Mouse (Mus musculus): ENCODE measurements around the gene Efnb1. TPM values are rescaled to one million over a fixed set of nuclear protein-coding genes. Genes with fewer than 3 reads are reported as not detected.

The Efnb1 gene
- polyA plus RNA-seq, 2 experiments = 2.4 to 3.6 TPM

GRCm38 (mm10) chrX:99186497-99187435 lies 50.8 kb downstream of the Efnb1 start:
- Histone ChIP-seq H3K36me3 (replicated peaks; ENCODE audit: control insufficient read depth, insufficient read depth, low read depth) (no peaks in the 10 kb centered on the region), H3K4me3 (ENCODE audit: insufficient read depth in 1 of 2, low read depth in 2 of 2, low read length in 2 of 2) (no peak overlapping the region), H3K9me3 (ENCODE audit: control insufficient read depth, low read length) (no peaks in the 10 kb centered on the region), H3K27me3 (ENCODE audit: control insufficient read depth, insufficient read depth, low read length) (no peaks in the 10 kb centered on the region; the same call in 1 of the 2 replicates), H3K27ac (no peak overlapping the region), H3K9ac (replicated peaks) (no peak overlapping the region), H3K4me2 (ENCODE audit: low read depth) (no peak overlapping the region), H3K4me1 (replicated peaks; ENCODE audit: control insufficient read depth in 2 of 2, insufficient read depth in 2 of 2, low read length in 1 of 2) (no peaks in the 10 kb centered on the region)
- ATAC-seq (ENCODE audit: insufficient read depth) = no peak
- TF ChIP-seq EP300 (IDR thresholded peaks at IDR 0.05; ENCODE audit: low read depth) (no peak), CTCF (IDR thresholded peaks at IDR 0.05; ENCODE audit: low read depth) (no peak)
- WGBS (ENCODE audit: insufficient replicate concordance) = 49% methylated on average over 10 of the region's 10 CpGs
- DNase-seq (ENCODE audit: low read depth in 3 of 3, low spot score in 3 of 3) = no peak

GRCm38 (mm10) chrX:99191441-99192087 lies 55.6 kb downstream of the Efnb1 start:
- no peak overlapping the region for H3K9ac ChIP-seq (replicated peaks)
- H3K9me3 ChIP-seq (ENCODE audit: control insufficient read depth, low read length) = no peaks in the 10 kb centered on the region
- TF ChIP-seq CTCF (IDR thresholded peaks at IDR 0.05; ENCODE audit: low read depth) (no peak), EP300 (IDR thresholded peaks at IDR 0.05; ENCODE audit: low read depth) (no peak)
- WGBS (ENCODE audit: insufficient replicate concordance) = 54% methylated on average over 10 of the region's 10 CpGs
- H3K27me3 ChIP-seq (ENCODE audit: control insufficient read depth, insufficient read depth, low read length) = no peaks in the 10 kb centered on the region
- H3K27ac ChIP-seq = no peak overlapping the region
- DNase-seq (ENCODE audit: low read depth in 3 of 3, low spot score in 3 of 3) (no peak), ATAC-seq (ENCODE audit: insufficient read depth) (no peak)
- H3K36me3 ChIP-seq (replicated peaks; ENCODE audit: control insufficient read depth, insufficient read depth, low read depth) = no peaks in the 10 kb centered on the region
- no peaks in the 10 kb centered on the region for H3K4me1 ChIP-seq (replicated peaks; ENCODE audit: control insufficient read depth in 2 of 2, insufficient read depth in 2 of 2, low read length in 1 of 2)
- no peak overlapping the region for H3K4me3 ChIP-seq (ENCODE audit: insufficient read depth in 1 of 2, low read depth in 2 of 2, low read length in 2 of 2)
- H3K4me2 ChIP-seq (ENCODE audit: low read depth) = no peak overlapping the region

- H3K4me3 ChIP-seq (ENCODE audit: insufficient read depth in 1 of 2, low read depth in 2 of 2, low read length in 2 of 2) = no peak overlapping the region
- no peak overlapping the region for H3K4me2 ChIP-seq (ENCODE audit: low read depth)
- WGBS (ENCODE audit: insufficient replicate concordance) = 50% methylated on average over 8 of the region's 9 CpGs
- H3K4me1 ChIP-seq (replicated peaks; ENCODE audit: control insufficient read depth in 2 of 2, insufficient read depth in 2 of 2, low read length in 1 of 2) = no peaks in the 10 kb centered on the region
- ATAC-seq (ENCODE audit: insufficient read depth) (no peak), DNase-seq (ENCODE audit: low read depth in 3 of 3, low spot score in 3 of 3) (no peak)
- H3K27ac ChIP-seq = no peak overlapping the region
- TF ChIP-seq CTCF (IDR thresholded peaks at IDR 0.05; ENCODE audit: low read depth) = no peak
- no peak for TF ChIP-seq EP300 (IDR thresholded peaks at IDR 0.05; ENCODE audit: low read depth)
- H3K36me3 ChIP-seq (replicated peaks; ENCODE audit: control insufficient read depth, insufficient read depth, low read depth) = no peaks in the 10 kb centered on the region
- H3K27me3 ChIP-seq (ENCODE audit: control insufficient read depth, insufficient read depth, low read length) = no peaks in the 10 kb centered on the region
- no peaks in the 10 kb centered on the region for H3K9me3 ChIP-seq (ENCODE audit: control insufficient read depth, low read length)
- H3K9ac ChIP-seq (replicated peaks) = no peak overlapping the region
Measured at GRCm38 (mm10) chrX:99196910-99197309, 61.0 kb downstream of the Efnb1 start.

- TF ChIP-seq EP300 (IDR thresholded peaks at IDR 0.05; ENCODE audit: low read depth) = no peak
- TF ChIP-seq CTCF (IDR thresholded peaks at IDR 0.05; ENCODE audit: low read depth) = no peak
- no peaks in the 10 kb centered on the region for H3K36me3 ChIP-seq (replicated peaks; ENCODE audit: control insufficient read depth, insufficient read depth, low read depth)
- ATAC-seq (ENCODE audit: insufficient read depth) (no peak), DNase-seq (ENCODE audit: low read depth in 3 of 3, low spot score in 3 of 3) (no peak)
- H3K4me2 ChIP-seq (ENCODE audit: low read depth) = peak overlapping the region; percentile 52
- no peaks in the 10 kb centered on the region for H3K27me3 ChIP-seq (ENCODE audit: control insufficient read depth, insufficient read depth, low read length)
- no peak overlapping the region for H3K27ac ChIP-seq
- H3K9ac ChIP-seq (replicated peaks) = no peak overlapping the region
- H3K9me3 ChIP-seq (ENCODE audit: control insufficient read depth, low read length) = no peaks in the 10 kb centered on the region
- 31% methylated on average over 6 of the region's 9 CpGs for WGBS (ENCODE audit: insufficient replicate concordance)
- H3K4me3 ChIP-seq (ENCODE audit: insufficient read depth in 1 of 2, low read depth in 2 of 2, low read length in 2 of 2) = peak overlapping the region in 1 of 2 experiments; percentile 42; a peak in 2 of 4 replicates
- H3K4me1 ChIP-seq (replicated peaks; ENCODE audit: control insufficient read depth in 2 of 2, insufficient read depth in 2 of 2, low read length in 1 of 2) = no peaks in the 10 kb centered on the region
Measured at GRCm38 (mm10) chrX:99198532-99198931, 62.6 kb downstream of the Efnb1 start.

Other genes starting within 250 kb of the Efnb1 start
- gene Ophn1, start 245.1 kb upstream of the Efnb1 start, polyA plus RNA-seq (2012; rRNA removed) = 0.16 and 0.38 TPM in 2 replicates
- 0.89 and 1.9 TPM in 2 replicates for gene Ophn1, start 245.1 kb upstream of the Efnb1 start, polyA plus RNA-seq (2014; fragmentation: Nextera tagmentation; extraction: Ambion mirVana)
- gene Yipf6, start 199.8 kb upstream of the Efnb1 start, polyA plus RNA-seq (2012; rRNA removed) = 5.1 and 7.6 TPM in 2 replicates
- gene Yipf6, start 199.8 kb upstream of the Efnb1 start, polyA plus RNA-seq (2014; fragmentation: Nextera tagmentation; extraction: Ambion mirVana) = 11.8 and 14.4 TPM in 2 replicates
- gene Stard8, start 132.9 kb upstream of the Efnb1 start, polyA plus RNA-seq (2012; rRNA removed) = 2.2 and 2.7 TPM in 2 replicates
- gene Stard8, start 132.9 kb upstream of the Efnb1 start, polyA plus RNA-seq (2014; fragmentation: Nextera tagmentation; extraction: Ambion mirVana) = 2.0 TPM in 2 replicates